Mouse (Mus musculus) lung, postnatal 0 days (tissue): Measurements from ENCODE around the gene Wnt2.

ENCODE experiments used
- CTCF ChIP-seq: IDR thresholded peaks from 2 replicates; pipeline ENCODE4 v1.5.1; 2016; ENCODE audit warnings: antibody characterized with exemption, mild to moderate bottlenecking
- EP300 ChIP-seq: IDR thresholded peaks from 2 replicates; pipeline ENCODE4 v1.6.1; 2016; ENCODE audit warnings: antibody characterized with exemption, mild to moderate bottlenecking, control low read depth

GRCm38 (mm10) chr6:17990173-17991028 is 40.0 kb downstream of the Wnt2 start:
- no peak for TF ChIP-seq CTCF
- no peak for TF ChIP-seq EP300
